Mouse (Mus musculus) liver, postnatal 0 days (tissue): ENCODE data around the gene Lrrc72.

Experiments
- CTCF ChIP-seq: sonication (generic); IDR thresholded peaks from 2 replicates; pipeline ENCODE4 v1.5.1; 2016; ENCODE audit warnings: antibody characterized with exemption, low read depth
- EP300 ChIP-seq: IDR thresholded peaks from 2 replicates; pipeline ENCODE4 v1.6.1; 2016; ENCODE audit warnings: antibody characterized with exemption, low read depth, mild to moderate bottlenecking

GRCm38 (mm10) chr12:36253298-36253697 lies at the start of gene Lrrc72:
- TF ChIP-seq CTCF (no peak), EP300 (no peak)
